Mouse (Mus musculus): ENCODE data around the gene Psme1. TPM values are rescaled to one million over a fixed set of nuclear protein-coding genes. Genes with fewer than 3 reads are reported as not detected.

Gene Psme1
- total and polyA plus RNA-seq, 2 experiments from 2014 or later = 145 to 250 TPM

- DNase-seq (ENCODE audit: low spot score) (no peak), ATAC-seq (ENCODE audit: insufficient read depth, low read depth) (no peak)
- Histone ChIP-seq H3K27ac (ENCODE audit: low read depth) (no peak overlapping the region), H3K36me3 (replicated peaks; ENCODE audit: control insufficient read depth, insufficient read depth, low read length) (peaks cover 27% of the 10 kb centered on the region), H3K4me2 (ENCODE audit: low read depth, low read length) (no peak overlapping the region), H3K9me3 (replicated peaks; ENCODE audit: control insufficient read depth, low read length) (no peaks in the 10 kb centered on the region), H3K27me3 (ENCODE audit: control insufficient read depth, insufficient read depth, low read length) (no peaks in the 10 kb centered on the region), H3K9ac (replicated peaks; ENCODE audit: low read depth, low read length) (no peak overlapping the region), H3K4me1 (ENCODE audit: control insufficient read depth, insufficient read depth) (peaks cover 16% of the 10 kb centered on the region; the same call in 1 of the 2 replicates), H3K4me3 (ENCODE audit: low read depth, low read length) (no peak overlapping the region)
- TF ChIP-seq EP300 (IDR thresholded peaks at IDR 0.05; ENCODE audit: low read depth) (no peak), CTCF (IDR thresholded peaks at IDR 0.05; ENCODE audit: low read depth) (no peak)
- 93% methylated on average over 16 of the region's 16 CpGs for WGBS
Observed at GRCm38 (mm10) chr14:55580731-55581130, 2.8 kb downstream of the Psme1 start.

DNA sequence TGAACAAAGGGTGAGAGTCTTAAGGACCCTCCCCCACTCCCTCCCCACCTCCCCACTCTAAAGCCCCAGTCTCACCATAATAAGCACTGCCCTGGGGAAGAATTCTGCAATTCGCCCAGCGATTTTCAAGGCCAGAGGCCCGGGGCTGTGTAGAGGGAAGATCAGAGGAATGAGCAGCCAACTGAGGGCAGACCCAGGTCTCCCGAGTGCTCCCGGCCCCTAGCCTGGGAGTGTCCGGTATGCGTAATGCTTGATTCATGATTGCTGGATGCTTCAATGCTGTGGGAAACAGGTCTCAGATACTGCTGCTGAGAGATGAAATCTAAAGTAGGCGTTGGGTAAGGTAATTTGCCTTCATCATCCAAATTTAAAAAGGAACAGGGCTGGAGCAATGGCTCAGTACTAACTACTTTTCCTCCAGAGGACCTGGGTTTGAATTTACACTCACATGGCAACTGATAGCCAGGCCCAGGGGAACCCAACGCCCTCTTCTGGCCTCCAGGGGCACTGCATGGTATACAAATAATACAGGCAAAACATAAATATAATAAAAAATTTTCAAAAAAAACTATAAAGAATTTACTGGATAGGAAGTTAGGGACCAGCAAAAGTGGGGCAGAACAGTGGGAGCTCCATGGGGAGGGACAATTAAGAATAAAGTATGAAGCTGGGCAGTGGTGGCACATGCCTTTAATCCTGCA, 4.2 kb downstream of the Psme1 start:
- Histone ChIP-seq H3K27ac (ENCODE audit: low read depth) (no peak overlapping the region), H3K4me2 (ENCODE audit: low read depth, low read length) (no peak overlapping the region), H3K27me3 (ENCODE audit: control insufficient read depth, insufficient read depth, low read length) (no peaks in the 10 kb centered on the region), H3K4me3 (ENCODE audit: low read depth, low read length) (no peak overlapping the region), H3K4me1 (ENCODE audit: control insufficient read depth, insufficient read depth) (peaks cover 20% of the 10 kb centered on the region; the same call in 1 of the 2 replicates), H3K9me3 (replicated peaks; ENCODE audit: control insufficient read depth, low read length) (no peaks in the 10 kb centered on the region), H3K9ac (replicated peaks; ENCODE audit: low read depth, low read length) (no peak overlapping the region), H3K36me3 (replicated peaks; ENCODE audit: control insufficient read depth, insufficient read depth, low read length) (peaks cover 27% of the 10 kb centered on the region)
- TF ChIP-seq EP300 (IDR thresholded peaks at IDR 0.05; ENCODE audit: low read depth) = no peak
- TF ChIP-seq CTCF (IDR thresholded peaks at IDR 0.05; ENCODE audit: low read depth) = no peak
- ATAC-seq (ENCODE audit: insufficient read depth, low read depth) (no peak), DNase-seq (ENCODE audit: low spot score) (no peak)
- WGBS = 76% methylated on average over 9 of the region's 9 CpGs

DNA sequence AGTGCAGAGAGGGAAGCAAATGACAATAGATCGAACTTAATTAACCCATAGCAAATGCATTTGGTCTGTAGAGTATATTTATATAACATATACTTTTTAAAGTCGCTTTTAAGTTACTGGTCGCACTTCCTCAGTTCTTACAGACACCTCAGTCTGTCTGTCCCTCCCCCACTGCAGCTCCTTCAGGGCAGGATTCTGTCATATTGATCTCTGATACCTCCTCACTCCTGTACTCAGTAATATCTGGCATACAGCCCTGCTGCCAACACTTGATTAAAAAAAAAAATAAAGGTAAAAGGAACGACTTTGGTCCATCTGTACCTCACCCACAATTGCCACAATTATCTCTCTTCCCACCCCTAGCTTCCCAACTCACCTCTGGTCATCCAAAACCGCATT, 6.4 kb downstream of the Psme1 start:
- Histone ChIP-seq H3K27me3 (ENCODE audit: control insufficient read depth, insufficient read depth, low read length) (no peaks in the 10 kb centered on the region), H3K27ac (ENCODE audit: low read depth) (peak overlapping the region; percentile 81; the same call in 1 of the 2 replicates), H3K9me3 (replicated peaks; ENCODE audit: control insufficient read depth, low read length) (no peaks in the 10 kb centered on the region), H3K36me3 (replicated peaks; ENCODE audit: control insufficient read depth, insufficient read depth, low read length) (peaks cover 39% of the 10 kb centered on the region), H3K4me3 (ENCODE audit: low read depth, low read length) (peak overlapping the region; percentile 77), H3K4me1 (ENCODE audit: control insufficient read depth, insufficient read depth) (peaks cover 12% of the 10 kb centered on the region; the same call in 1 of the 2 replicates), H3K4me2 (ENCODE audit: low read depth, low read length) (peak overlapping the region; percentile 96), H3K9ac (replicated peaks; ENCODE audit: low read depth, low read length) (peak overlapping the region; percentile 67)
- TF ChIP-seq CTCF (IDR thresholded peaks at IDR 0.05; ENCODE audit: low read depth) (no peak), EP300 (IDR thresholded peaks at IDR 0.05; ENCODE audit: low read depth) (no peak)
- ATAC-seq (ENCODE audit: insufficient read depth, low read depth) (no peak), DNase-seq (ENCODE audit: low spot score) (no peak)
- 48% methylated on average over 5 of the region's 5 CpGs for WGBS

DNA sequence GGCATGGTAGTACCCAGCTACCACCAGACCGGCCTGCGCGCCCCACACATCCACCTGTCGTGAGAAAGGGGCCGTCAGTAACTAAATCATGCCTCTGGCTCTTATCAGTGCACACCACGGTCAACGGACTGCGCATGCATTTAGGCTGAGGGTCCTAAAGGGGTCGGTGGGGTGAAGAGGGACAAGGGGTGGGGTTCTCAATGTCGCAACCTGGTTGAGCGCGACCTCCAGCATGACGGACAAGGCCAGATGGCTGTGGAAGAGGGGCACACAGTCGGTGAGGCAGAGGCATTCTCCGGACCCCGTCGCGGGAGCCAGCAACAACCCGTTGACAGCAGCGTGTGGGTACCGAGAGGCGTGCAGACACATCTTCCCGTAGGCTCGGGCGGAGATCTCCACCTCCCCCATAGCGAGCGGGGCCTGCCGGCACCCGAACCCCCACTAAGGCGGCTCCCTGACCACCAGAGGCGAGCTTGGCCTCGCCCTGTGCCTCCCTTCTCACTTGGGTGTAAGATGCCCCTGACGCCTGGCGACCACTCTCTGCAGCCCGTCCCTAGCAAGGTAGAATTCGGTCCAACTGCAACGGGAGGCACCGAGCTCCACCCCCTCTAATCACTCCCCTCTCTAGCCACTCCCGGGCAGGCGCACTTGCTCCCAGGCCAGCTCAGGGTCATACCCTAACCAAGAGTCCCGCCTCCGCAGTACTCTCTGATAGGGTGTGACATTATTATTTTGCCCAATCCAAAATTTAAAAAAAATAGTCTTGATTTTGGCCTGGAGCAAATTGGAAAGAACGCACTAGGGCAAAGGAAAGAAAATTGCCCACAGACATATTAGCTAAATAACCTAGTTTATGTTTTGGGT, 7.0 kb downstream of the Psme1 start, which contains the start of gene Emc9:
TSS of gene Emc9 (minus strand) at position 601 of the 864 bp plus-strand sequence.
- peak within 1 kb of the TSS; percentile 81 for H3K27ac ChIP-seq (ENCODE audit: low read depth)
- 2% methylated on average over 43 of the region's 43 CpGs for WGBS
- TF ChIP-seq EP300 (IDR thresholded peaks at IDR 0.05; ENCODE audit: low read depth) = no peak
- no peak for TF ChIP-seq CTCF (IDR thresholded peaks at IDR 0.05; ENCODE audit: low read depth)

GRCm38 (mm10) chr14:55585566-55585960, 7.6 kb downstream of the Psme1 start:
- 40% methylated on average over 6 of the region's 6 CpGs for WGBS
- H3K4me3 ChIP-seq (ENCODE audit: low read depth, low read length) = peak overlapping the region; percentile 77
- peaks cover 29% of the 10 kb centered on the region for H3K36me3 ChIP-seq (replicated peaks; ENCODE audit: control insufficient read depth, insufficient read depth, low read length)
- no peaks in the 10 kb centered on the region for H3K9me3 ChIP-seq (replicated peaks; ENCODE audit: control insufficient read depth, low read length)
- peak overlapping the region; percentile 96 for H3K4me2 ChIP-seq (ENCODE audit: low read depth, low read length)
- H3K27ac ChIP-seq (ENCODE audit: low read depth) = peak overlapping the region; percentile 81
- H3K4me1 ChIP-seq (ENCODE audit: control insufficient read depth, insufficient read depth) = peaks cover 11% of the 10 kb centered on the region; the same call in 1 of the 2 replicates
- ATAC-seq (ENCODE audit: insufficient read depth, low read depth) (no peak), DNase-seq (ENCODE audit: low spot score) (no peak)
- H3K27me3 ChIP-seq (ENCODE audit: control insufficient read depth, insufficient read depth, low read length) = no peaks in the 10 kb centered on the region
- no peak overlapping the region for H3K9ac ChIP-seq (replicated peaks; ENCODE audit: low read depth, low read length)
- TF ChIP-seq CTCF (IDR thresholded peaks at IDR 0.05; ENCODE audit: low read depth) (no peak), EP300 (IDR thresholded peaks at IDR 0.05; ENCODE audit: low read depth) (no peak)

More for the DNA sequence above, 7.0 kb downstream of the Psme1 start, which contains the start of gene Emc9:
- peaks cover 35% of the 10 kb centered on the region for H3K36me3 ChIP-seq (replicated peaks; ENCODE audit: control insufficient read depth, insufficient read depth, low read length)
- peak; percentile 76 for DNase-seq (ENCODE audit: low spot score)
- peak within 1 kb of the TSS; percentile 77 for H3K4me3 ChIP-seq (ENCODE audit: low read depth, low read length)
- H3K4me2 ChIP-seq (ENCODE audit: low read depth, low read length) = peak within 1 kb of the TSS; percentile 96
- H3K9me3 ChIP-seq (replicated peaks; ENCODE audit: control insufficient read depth, low read length) = no peaks in the 10 kb centered on the region
- ATAC-seq (ENCODE audit: insufficient read depth, low read depth) = peak; percentile 91
- peaks cover 11% of the 10 kb centered on the region; the same call in 1 of the 2 replicates for H3K4me1 ChIP-seq (ENCODE audit: control insufficient read depth, insufficient read depth)
- peak within 1 kb of the TSS; percentile 67 for H3K9ac ChIP-seq (replicated peaks; ENCODE audit: low read depth, low read length)
- no peaks in the 10 kb centered on the region for H3K27me3 ChIP-seq (ENCODE audit: control insufficient read depth, insufficient read depth, low read length)
